Mouse (Mus musculus) CH12.LX (cell line): ENCODE measurements around the gene Tbc1d30.

Experiments
- NRF1 ChIP-seq: IDR thresholded peaks from 2 replicates; pipeline ENCODE4 v1.6.1; 2014; ENCODE audit warnings: low read depth, mild to moderate bottlenecking, inconsistent platforms, low read length, improper control_type of control experiment, moderate library complexity
- POLR2A ChIP-seq: IDR thresholded peaks from 2 replicates; pipeline ENCODE4 v1.6.1; 2011; ENCODE audit warnings: low read depth, mild to moderate bottlenecking, improper control_type of control experiment, low read length

DNA sequence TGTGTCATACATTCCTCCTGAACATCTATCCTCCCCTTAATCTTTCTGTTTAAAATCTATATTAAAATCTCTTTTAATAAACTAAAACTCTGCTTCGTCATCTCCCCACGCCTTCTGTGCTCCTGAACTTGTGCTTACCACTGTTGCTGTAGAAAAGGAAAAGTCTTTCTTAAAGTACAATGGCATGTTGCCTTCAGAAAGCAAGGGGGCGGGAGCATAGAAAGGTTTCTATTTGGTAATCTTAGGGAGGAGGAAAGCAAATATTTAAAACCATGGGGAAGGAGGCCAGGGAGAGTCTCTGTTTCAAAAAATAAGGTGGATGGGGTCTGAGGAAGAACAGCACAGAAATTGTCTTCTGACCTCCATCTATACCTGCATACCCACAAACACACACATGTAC, 38.0 kb downstream of the Tbc1d30 start:
- TF ChIP-seq NRF1: no peak
- no peak for TF ChIP-seq POLR2A
